Mouse (Mus musculus): ENCODE data around the gene Utrn. TPM values are rescaled to one million over a fixed set of nuclear protein-coding genes. Genes with fewer than 3 reads are reported as not detected.

The Utrn gene
- total and polyA plus RNA-seq, 3 experiments: 0.31 to 1.1 (median 0.67) TPM

- H3K27me3 ChIP-seq (replicated peaks): peaks cover 4% of the 10 kb centered on the region
- TF ChIP-seq EP300 (IDR thresholded peaks at IDR 0.05; ENCODE audit: low read length) (no peak), USF1 (IDR thresholded peaks at IDR 0.05; ENCODE audit: low read depth, low read length) (no peak), ELF1 (IDR thresholded peaks at IDR 0.05; ENCODE audit: low read depth, low read length) (no peak), ETS1 (conservative IDR thresholded peaks at IDR 0.05; ENCODE audit: low read depth, low read length) (no peak), MAFK (IDR thresholded peaks at IDR 0.05; ENCODE audit: insufficient replicate concordance, low read length) (no peak), SMC3 (IDR thresholded peaks at IDR 0.05; ENCODE audit: low read depth, low read length) (no peak), JUND (conservative IDR thresholded peaks at IDR 0.05; ENCODE audit: low read depth, low read length) (no peak), SIN3A (IDR thresholded peaks at IDR 0.05; ENCODE audit: low read length) (no peak), MAZ (IDR thresholded peaks at IDR 0.05; ENCODE audit: low read depth, low read length) (no peak)
- in situ Hi-C loops (cut with MboI; ENCODE audit: low pct_ligation_motif_present, low pct_unique_long_range_greater_than_20kb, low sequenced_read_pairs) (no loop called here), dilution Hi-C loops (cut with MboI; ENCODE audit: extremely low pct_ligation_motif_present, extremely low pct_unique_long_range_greater_than_20kb, low sequenced_read_pairs) (no loop called here)
- H3K4me3 ChIP-seq (replicated peaks in 1 of 3; ENCODE audit: low read depth in 2 of 3, low read length in 2 of 3, poor library complexity in 1 of 3): no peak overlapping the region
- H3K4me2 ChIP-seq (ENCODE audit: insufficient read depth, low read depth, poor library complexity, severe bottlenecking): no peak overlapping the region
- no peak overlapping the region for H3K9ac ChIP-seq (ENCODE audit: insufficient read depth, low read depth)
- no peak for DNase-seq (ENCODE audit: extremely low read depth)
- no peaks in the 10 kb centered on the region for H3K79me2 ChIP-seq (replicated peaks; ENCODE audit: control insufficient read depth, extremely low read depth, insufficient read depth, poor library complexity, severe bottlenecking)
- no peaks in the 10 kb centered on the region for H3K36me3 ChIP-seq (replicated peaks in 1 of 2; ENCODE audit: control insufficient read depth in 1 of 2, insufficient read depth in 1 of 2, low read length in 1 of 2)
- no peak overlapping the region for H3K27ac ChIP-seq (ENCODE audit: insufficient read depth, low read depth)
- peaks cover 15 to 26% of the 10 kb centered on the region in 2 experiments for H3K4me1 ChIP-seq (ENCODE audit: control insufficient read depth in 1 of 2, insufficient read depth in 2 of 2)
- H3K9me3 ChIP-seq (replicated peaks; ENCODE audit: low read length): no peaks in the 10 kb centered on the region
Observed at GRCm38 (mm10) chr10:12826760-12827281, 42.3 kb downstream of the Utrn start.

- in situ Hi-C loops (cut with MboI; ENCODE audit: low pct_ligation_motif_present, low pct_unique_long_range_greater_than_20kb, low sequenced_read_pairs): no loop called here
- Histone ChIP-seq H3K27ac (ENCODE audit: insufficient read depth, low read depth) (no peak overlapping the region), H3K4me3 (replicated peaks in 1 of 3; ENCODE audit: low read depth in 2 of 3, low read length in 2 of 3, poor library complexity in 1 of 3) (no peak overlapping the region), H3K4me2 (ENCODE audit: insufficient read depth, low read depth, poor library complexity, severe bottlenecking) (no peak overlapping the region), H3K27me3 (replicated peaks) (peaks cover 4% of the 10 kb centered on the region), H3K79me2 (replicated peaks; ENCODE audit: control insufficient read depth, extremely low read depth, insufficient read depth, poor library complexity, severe bottlenecking) (no peaks in the 10 kb centered on the region), H3K36me3 (replicated peaks in 1 of 2; ENCODE audit: control insufficient read depth in 1 of 2, insufficient read depth in 1 of 2, low read length in 1 of 2) (no peaks in the 10 kb centered on the region), H3K9me3 (replicated peaks; ENCODE audit: low read length) (no peaks in the 10 kb centered on the region), H3K9ac (ENCODE audit: insufficient read depth, low read depth) (no peak overlapping the region), H3K4me1 (ENCODE audit: control insufficient read depth in 1 of 2, insufficient read depth in 2 of 2) (peaks cover 25 to 39% of the 10 kb centered on the region in 2 experiments)
- DNase-seq (ENCODE audit: extremely low read depth): no peak
- no peak for TF ChIP-seq RAD21 (IDR thresholded peaks at IDR 0.05; ENCODE audit: low read depth, low read length)
- no peak for TF ChIP-seq USF1 (IDR thresholded peaks at IDR 0.05; ENCODE audit: low read depth, low read length)
- no peak for TF ChIP-seq JUND (conservative IDR thresholded peaks at IDR 0.05; ENCODE audit: low read depth, low read length)
- TF ChIP-seq MAX (IDR thresholded peaks at IDR 0.05; ENCODE audit: low read length): no peak
- no peak for TF ChIP-seq CHD2 (IDR thresholded peaks at IDR 0.05; ENCODE audit: low read length)
- no peak for TF ChIP-seq RCOR1 (conservative IDR thresholded peaks at IDR 0.05; ENCODE audit: low read depth, low read length)
- no peak for TF ChIP-seq GABPA (IDR thresholded peaks at IDR 0.05; ENCODE audit: insufficient replicate concordance, low read depth, low read length)
- dilution Hi-C loops (cut with MboI; ENCODE audit: extremely low pct_ligation_motif_present, extremely low pct_unique_long_range_greater_than_20kb, low sequenced_read_pairs): no loop called here
Observed at GRCm38 (mm10) chr10:12824386-12824785, 44.8 kb downstream of the Utrn start.
